Mouse (Mus musculus): ENCODE measurements at regions not wholly inside any gene's neighbourhood (a gene's known extent, or its start where the extent isn't known, plus 50 kb on each side); places are given as distances from the start of the nearest gene placed in this dataset.

DNA sequence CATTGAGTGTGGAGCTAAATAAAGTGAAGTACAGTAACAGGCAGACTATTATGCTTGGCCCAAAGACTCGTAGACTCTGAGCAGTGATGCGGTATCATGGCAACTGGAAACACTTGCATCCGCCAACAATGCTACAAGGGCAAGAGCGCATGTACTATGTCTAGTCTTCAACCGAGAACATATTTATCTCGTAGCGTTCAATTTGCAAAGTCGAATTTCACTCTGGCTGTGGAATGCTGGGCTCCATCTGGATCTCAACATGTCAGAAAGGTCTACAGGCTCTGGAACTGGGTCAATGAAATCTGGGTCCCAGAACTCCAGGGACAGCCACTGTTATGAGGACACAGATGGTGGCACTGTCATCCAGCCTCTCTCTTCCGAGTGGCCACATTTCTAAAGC lies 359.7 kb downstream of the Plk2 start:
- no peak for TF ChIP-seq POLR2A (IDR thresholded peaks at IDR 0.05; ENCODE audit: borderline replicate concordance, low read depth, low read length)
- TF ChIP-seq CTCF (IDR thresholded peaks at IDR 0.05; ENCODE audit: low read depth, low read length), result no peak
